Mouse (Mus musculus): ENCODE results near the gene Rbm20. TPM values are rescaled to one million over a fixed set of nuclear protein-coding genes. Genes with fewer than 3 reads are reported as not detected.

Gene Rbm20
- total and polyA plus RNA-seq, 2 experiments from 2014 or later: 0.86 to 1.9 TPM

GRCm38 (mm10) chr19:53739570-53740266 is 62.6 kb downstream of the Rbm20 start:
- no peak overlapping the region for H3K27ac ChIP-seq
- H3K9me3 ChIP-seq (ENCODE audit: low read length): no peaks in the 10 kb centered on the region
- H3K9ac ChIP-seq (replicated peaks; ENCODE audit: low read length): no peak overlapping the region
- WGBS: 57% methylated on average over 8 of the region's 8 CpGs
- ATAC-seq: no peak
- peak; percentile 14 for DNase-seq (ENCODE audit: low spot score)
- H3K4me3 ChIP-seq (ENCODE audit: low read length): no peak overlapping the region
- TF ChIP-seq CTCF (IDR thresholded peaks at IDR 0.05; ENCODE audit: low read depth): no peak
- no peaks in the 10 kb centered on the region for H3K27me3 ChIP-seq (ENCODE audit: insufficient read depth, low read length)
- no peak overlapping the region for H3K4me2 ChIP-seq (ENCODE audit: low read depth, low read length)
- H3K36me3 ChIP-seq (ENCODE audit: insufficient read depth, low read length): no peaks in the 10 kb centered on the region
- no peaks in the 10 kb centered on the region for H3K4me1 ChIP-seq (ENCODE audit: insufficient read depth, low read length)

GRCm38 (mm10) chr19:53740750-53741380 is 63.8 kb downstream of the Rbm20 start:
- DNase-seq (ENCODE audit: low spot score) (peak; percentile 10), ATAC-seq (peak; percentile 58; the same call in 1 of the 2 replicates)
- WGBS: 58% methylated on average over 1 of the region's 1 CpGs
- Histone ChIP-seq H3K4me2 (ENCODE audit: low read depth, low read length) (no peak overlapping the region), H3K36me3 (ENCODE audit: insufficient read depth, low read length) (no peaks in the 10 kb centered on the region), H3K27me3 (ENCODE audit: insufficient read depth, low read length) (no peaks in the 10 kb centered on the region), H3K4me1 (ENCODE audit: insufficient read depth, low read length) (no peaks in the 10 kb centered on the region), H3K9ac (replicated peaks; ENCODE audit: low read length) (no peak overlapping the region), H3K9me3 (ENCODE audit: low read length) (no peaks in the 10 kb centered on the region), H3K4me3 (ENCODE audit: low read length) (no peak overlapping the region), H3K27ac (no peak overlapping the region)
- no peak for TF ChIP-seq CTCF (IDR thresholded peaks at IDR 0.05; ENCODE audit: low read depth)

DNA sequence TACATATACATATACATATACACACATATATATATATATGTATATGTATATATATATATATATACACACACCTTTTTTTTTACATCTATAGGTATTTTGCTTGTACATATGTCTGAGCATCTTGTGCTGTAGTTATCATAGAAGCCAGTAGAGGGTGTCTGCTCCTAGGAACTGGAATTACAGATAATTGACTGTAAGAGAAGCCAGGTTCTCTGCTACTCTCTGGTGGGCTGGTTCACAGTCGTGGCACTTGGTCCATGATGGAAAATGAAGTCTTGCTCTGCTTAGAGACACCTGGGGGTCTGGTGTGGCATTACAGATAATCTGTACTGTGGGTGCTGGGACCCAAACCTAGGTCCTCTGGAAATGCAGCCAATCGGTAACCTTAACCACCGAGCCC is 64.8 kb downstream of the Rbm20 start:
- no peaks in the 10 kb centered on the region for H3K4me1 ChIP-seq (ENCODE audit: insufficient read depth, low read length)
- no peak overlapping the region for H3K27ac ChIP-seq
- no peak overlapping the region for H3K4me2 ChIP-seq (ENCODE audit: low read depth, low read length)
- no peaks in the 10 kb centered on the region for H3K9me3 ChIP-seq (ENCODE audit: low read length)
- peak; percentile 58 for TF ChIP-seq CTCF (IDR thresholded peaks at IDR 0.05; ENCODE audit: low read depth)
- ATAC-seq: 0 out of 2 replicates have a peak, but pooled peaks have one; percentile 35
- no peak overlapping the region for H3K4me3 ChIP-seq (ENCODE audit: low read length)
- 69% methylated on average over 3 of the region's 3 CpGs for WGBS
- no peaks in the 10 kb centered on the region for H3K27me3 ChIP-seq (ENCODE audit: insufficient read depth, low read length)
- H3K36me3 ChIP-seq (ENCODE audit: insufficient read depth, low read length): no peaks in the 10 kb centered on the region
- peak; percentile 56 for DNase-seq (ENCODE audit: low spot score)
- no peak overlapping the region for H3K9ac ChIP-seq (replicated peaks; ENCODE audit: low read length)

DNA sequence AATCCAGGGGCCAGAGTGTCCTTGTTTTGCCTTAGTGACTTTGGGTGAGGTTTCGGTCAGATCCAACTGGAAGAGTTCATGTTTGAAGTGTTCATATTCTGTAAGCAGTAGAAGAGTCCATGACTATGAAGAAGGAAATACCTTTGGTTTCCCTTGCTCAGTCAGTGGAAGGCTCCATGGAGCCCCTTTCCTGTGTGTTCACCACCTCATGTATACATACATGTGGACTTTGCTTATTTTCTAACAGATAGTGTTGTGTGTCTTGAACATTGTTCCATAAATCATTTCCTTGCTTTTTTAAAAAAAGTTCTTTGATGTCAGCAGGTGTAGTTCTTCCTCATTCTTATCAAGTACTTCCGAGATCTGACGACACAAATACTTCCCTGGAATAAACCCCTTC is 68.2 kb downstream of the Rbm20 start:
- TF ChIP-seq CTCF (IDR thresholded peaks at IDR 0.05; ENCODE audit: low read depth): no peak
- DNase-seq (ENCODE audit: low spot score) (no peak), ATAC-seq (no peak)
- H3K27ac ChIP-seq: no peak overlapping the region
- 86% methylated on average over 3 of the region's 3 CpGs for WGBS
- H3K4me2 ChIP-seq (ENCODE audit: low read depth, low read length): no peak overlapping the region
- no peaks in the 10 kb centered on the region for H3K27me3 ChIP-seq (ENCODE audit: insufficient read depth, low read length)
- no peak overlapping the region for H3K9ac ChIP-seq (replicated peaks; ENCODE audit: low read length)
- H3K4me1 ChIP-seq (ENCODE audit: insufficient read depth, low read length): no peaks in the 10 kb centered on the region
- H3K4me3 ChIP-seq (ENCODE audit: low read length): no peak overlapping the region
- H3K9me3 ChIP-seq (ENCODE audit: low read length): no peaks in the 10 kb centered on the region
- no peaks in the 10 kb centered on the region for H3K36me3 ChIP-seq (ENCODE audit: insufficient read depth, low read length)

- Histone ChIP-seq H3K4me1 (ENCODE audit: insufficient read depth, low read length) (no peaks in the 10 kb centered on the region), H3K9me3 (ENCODE audit: low read length) (no peaks in the 10 kb centered on the region), H3K27ac (no peak overlapping the region), H3K9ac (replicated peaks; ENCODE audit: low read length) (no peak overlapping the region), H3K27me3 (ENCODE audit: insufficient read depth, low read length) (no peaks in the 10 kb centered on the region), H3K4me3 (ENCODE audit: low read length) (no peak overlapping the region), H3K4me2 (ENCODE audit: low read depth, low read length) (no peak overlapping the region), H3K36me3 (ENCODE audit: insufficient read depth, low read length) (no peaks in the 10 kb centered on the region)
- TF ChIP-seq CTCF (IDR thresholded peaks at IDR 0.05; ENCODE audit: low read depth): no peak
- DNase-seq (ENCODE audit: low spot score) (no peak), ATAC-seq (no peak)
- WGBS: 80% methylated on average over 9 of the region's 9 CpGs
Measured at GRCm38 (mm10) chr19:53746116-53746515, 69.0 kb downstream of the Rbm20 start.

DNA sequence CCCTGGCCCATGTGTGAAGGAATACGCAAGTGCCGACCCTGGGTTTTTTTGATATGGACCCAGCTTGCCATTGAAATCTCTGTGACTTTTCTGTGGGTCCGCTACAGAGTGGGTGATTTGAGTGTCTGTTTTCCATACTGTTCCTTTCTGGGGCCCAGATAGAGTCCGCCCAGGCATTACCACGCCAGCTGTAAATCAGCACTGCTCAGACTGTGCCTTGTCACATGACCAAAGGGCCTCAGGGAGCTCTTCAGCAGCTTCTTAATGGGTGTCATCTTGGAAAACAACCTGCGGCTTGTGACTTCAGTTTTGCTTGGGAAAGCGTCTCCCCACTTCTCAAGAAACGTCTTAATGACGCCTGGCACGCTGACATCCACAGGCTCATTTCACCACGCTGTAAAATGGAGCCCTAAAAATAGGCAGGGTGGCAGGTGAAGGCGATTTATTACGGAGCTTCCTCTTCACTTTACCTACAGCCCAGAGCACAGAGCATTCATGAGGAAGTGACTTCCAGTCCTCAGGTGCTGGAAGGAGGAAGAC is 71.2 kb downstream of the Rbm20 start:
- Histone ChIP-seq H3K27me3 (ENCODE audit: insufficient read depth, low read length) (no peaks in the 10 kb centered on the region), H3K9ac (replicated peaks; ENCODE audit: low read length) (no peak overlapping the region), H3K4me2 (ENCODE audit: low read depth, low read length) (no peak overlapping the region), H3K9me3 (ENCODE audit: low read length) (no peaks in the 10 kb centered on the region), H3K27ac (no peak overlapping the region), H3K4me1 (ENCODE audit: insufficient read depth, low read length) (no peaks in the 10 kb centered on the region), H3K4me3 (ENCODE audit: low read length) (no peak overlapping the region), H3K36me3 (ENCODE audit: insufficient read depth, low read length) (no peaks in the 10 kb centered on the region)
- no peak for ATAC-seq
- no peak for DNase-seq (ENCODE audit: low spot score)
- WGBS: 79% methylated on average over 13 of the region's 13 CpGs
- no peak for TF ChIP-seq CTCF (IDR thresholded peaks at IDR 0.05; ENCODE audit: low read depth)

DNA sequence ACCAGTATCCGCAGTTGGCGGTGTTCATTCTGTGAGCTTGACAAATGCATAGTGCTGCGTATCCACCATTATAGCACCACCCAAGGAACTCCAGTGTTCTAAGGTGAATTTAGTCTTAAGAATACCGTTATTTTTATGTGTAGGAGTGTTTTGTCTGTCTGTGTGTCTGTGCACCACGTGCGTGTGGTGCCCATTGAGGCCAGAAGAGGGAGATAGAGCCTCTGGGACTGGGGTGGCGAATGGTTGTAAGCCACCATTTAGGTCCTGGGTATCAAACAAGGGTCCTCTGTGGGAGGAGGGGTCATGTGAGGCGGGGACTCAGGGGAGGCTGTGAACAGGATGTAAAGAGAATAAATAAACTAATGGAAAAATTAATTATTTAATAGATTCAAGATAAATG is 72.2 kb downstream of the Rbm20 start:
- H3K9me3 ChIP-seq (ENCODE audit: low read length): no peaks in the 10 kb centered on the region
- no peak for ATAC-seq
- 97% methylated on average over 8 of the region's 8 CpGs for WGBS

More for the DNA sequence above, 72.2 kb downstream of the Rbm20 start:
- Histone ChIP-seq H3K4me2 (ENCODE audit: low read depth, low read length) (no peak overlapping the region), H3K4me1 (ENCODE audit: insufficient read depth, low read length) (no peaks in the 10 kb centered on the region), H3K27ac (no peak overlapping the region), H3K4me3 (ENCODE audit: low read length) (no peak overlapping the region), H3K27me3 (ENCODE audit: insufficient read depth, low read length) (no peaks in the 10 kb centered on the region), H3K9ac (replicated peaks; ENCODE audit: low read length) (no peak overlapping the region), H3K36me3 (ENCODE audit: insufficient read depth, low read length) (no peaks in the 10 kb centered on the region)
- no peak for DNase-seq (ENCODE audit: low spot score)
- no peak for TF ChIP-seq CTCF (IDR thresholded peaks at IDR 0.05; ENCODE audit: low read depth)
